Mouse (Mus musculus): ENCODE measurements around the gene Ovol3.
"Not testable (repeated sequence)": the region's sequence is repeated elsewhere in the genome, so short reads cannot be mapped to it uniquely, and the experiment has no call there.

Gene Ovol3

GRCm38 (mm10) chr7:30235625-30236024 is at the start of gene Ovol3:
Gene Ovol3 (minus strand): TSS chr7:30235725.
- DNase-seq, result no peak

GRCm38 (mm10) chr7:30282740-30283139 is 47.2 kb upstream of the Ovol3 start:
- no peak for DNase-seq

DNA sequence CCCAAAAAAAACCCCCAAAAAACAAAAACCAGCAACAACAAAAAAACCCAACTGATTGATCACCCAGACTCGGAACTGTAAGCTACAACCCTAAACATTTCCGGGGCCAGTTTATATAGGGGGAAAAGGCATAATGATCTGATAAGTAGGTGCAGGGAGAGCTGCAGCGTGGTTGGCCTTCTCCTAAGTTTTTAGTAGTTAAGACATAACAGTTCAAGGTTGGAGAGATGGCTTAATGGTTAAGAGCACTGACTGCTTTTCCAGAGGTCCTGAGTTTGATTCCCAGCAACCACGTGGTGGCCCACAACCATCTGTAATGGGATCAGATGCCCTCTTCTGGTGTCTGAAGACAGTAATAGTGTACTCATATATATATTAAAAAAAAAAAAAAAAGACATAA is 46.0 kb upstream of the Ovol3 start:
- no peak for DNase-seq

GRCm38 (mm10) chr7:30280670-30281138 is 45.2 kb upstream of the Ovol3 start:
- DNase-seq, result peak; percentile 96

DNA sequence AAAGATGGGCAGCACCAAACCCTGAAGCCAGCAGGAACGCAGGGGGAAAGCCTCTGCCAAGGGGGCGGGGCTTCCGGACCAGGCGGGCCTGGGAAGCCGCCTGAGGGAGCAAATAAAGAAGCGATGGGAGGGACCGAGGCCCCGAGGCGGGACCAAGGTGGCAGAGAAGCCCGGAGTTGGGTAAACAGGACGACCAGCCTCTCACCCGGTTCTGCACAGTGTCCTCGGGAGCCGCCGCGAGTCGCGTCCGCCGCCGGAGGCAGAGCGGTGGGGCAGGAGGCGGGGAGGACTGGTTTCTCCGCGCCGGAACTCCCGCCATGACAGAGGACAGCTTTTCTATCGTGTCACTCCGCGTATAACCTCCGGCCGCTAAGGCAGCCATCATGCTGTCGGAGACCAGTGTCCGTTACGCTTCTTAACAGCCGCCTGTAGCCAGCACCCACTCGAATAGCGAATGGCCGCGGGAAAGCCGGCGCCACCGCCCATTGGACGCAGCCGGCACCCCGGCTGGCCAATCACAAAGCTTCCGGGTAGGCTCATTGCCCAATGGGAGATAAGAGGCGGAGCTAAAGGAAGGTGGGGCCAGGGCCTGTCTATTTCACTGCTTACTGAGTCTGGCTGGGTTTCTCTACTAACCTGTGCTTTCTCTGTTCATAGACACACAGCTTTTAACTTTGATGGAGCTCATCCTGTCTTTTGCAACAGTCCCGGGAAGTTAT is 44.6 kb upstream of the Ovol3 start, which contains the start of the genes Thap8 and Wdr62:
Thap8 (plus strand) TSS at position 144 of the 719 bp plus-strand sequence.
Wdr62 (minus strand) TSS at position 469 of the 719 bp plus-strand sequence.
- peak; percentile 96 for DNase-seq

DNA sequence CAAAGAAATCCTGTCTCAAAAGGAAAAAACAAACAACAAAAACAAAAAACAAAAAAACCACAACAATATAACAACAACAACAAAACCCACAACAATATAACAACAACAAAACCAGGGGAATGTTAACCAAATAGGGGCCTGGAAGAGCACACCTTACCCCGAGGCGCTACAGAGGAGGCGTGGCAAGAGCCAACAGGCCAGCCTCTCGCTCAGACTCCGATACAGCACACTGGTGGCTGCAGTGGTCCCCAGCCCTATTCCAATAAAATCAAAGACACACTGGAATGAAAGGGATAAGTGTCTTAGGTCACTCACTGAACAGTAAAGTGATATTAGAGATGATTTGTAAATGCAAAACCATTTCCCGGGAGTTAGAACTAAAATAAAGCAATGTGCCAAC is 44.0 kb upstream of the Ovol3 start:
- DNase-seq, result no peak

GRCm38 (mm10) chr7:30278911-30279310 is 43.4 kb upstream of the Ovol3 start:
- DNase-seq, result no peak

- peak; percentile 54 for DNase-seq
Measured at GRCm38 (mm10) chr7:30274383-30274782, 38.9 kb upstream of the Ovol3 start.

DNA sequence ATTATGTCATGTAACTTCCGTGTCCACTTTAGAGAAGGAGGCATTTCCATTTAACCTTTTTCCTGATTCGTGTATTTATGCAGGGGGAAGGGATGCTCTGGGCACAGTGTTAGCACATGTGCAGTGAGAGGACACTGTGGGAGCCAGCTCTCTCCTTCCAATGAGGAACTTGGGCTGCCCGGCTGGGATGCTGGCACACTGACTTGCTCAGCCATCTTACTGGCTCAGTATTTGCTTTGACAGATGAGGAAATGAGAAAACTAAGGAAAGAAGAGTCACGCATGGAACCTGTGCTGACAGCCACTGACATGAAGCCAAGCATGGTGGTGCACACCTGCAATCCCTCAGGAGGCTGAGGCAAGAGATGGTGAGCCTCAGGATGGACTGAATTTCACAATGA is 34.1 kb upstream of the Ovol3 start:
- no peak for DNase-seq

DNA sequence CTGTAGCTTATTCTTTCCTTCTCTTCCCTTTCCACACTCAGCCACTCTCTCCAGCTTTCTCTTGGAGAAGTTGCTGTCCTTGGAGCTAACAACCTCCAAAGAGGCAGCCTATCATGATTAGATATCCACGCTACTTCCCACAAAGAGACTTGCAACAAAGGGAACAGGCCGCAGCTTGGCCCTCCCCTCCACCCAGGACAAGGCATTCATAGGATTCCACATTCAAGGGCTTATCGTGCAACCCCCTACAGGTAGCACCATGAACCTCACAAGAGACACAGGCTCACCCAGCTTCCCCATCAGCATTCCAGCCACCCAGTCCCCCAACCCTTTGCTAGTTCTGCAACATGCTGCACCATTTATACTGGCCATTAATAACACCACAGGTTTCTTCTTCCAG is 31.3 kb upstream of the Ovol3 start:
- no peak for DNase-seq

DNA sequence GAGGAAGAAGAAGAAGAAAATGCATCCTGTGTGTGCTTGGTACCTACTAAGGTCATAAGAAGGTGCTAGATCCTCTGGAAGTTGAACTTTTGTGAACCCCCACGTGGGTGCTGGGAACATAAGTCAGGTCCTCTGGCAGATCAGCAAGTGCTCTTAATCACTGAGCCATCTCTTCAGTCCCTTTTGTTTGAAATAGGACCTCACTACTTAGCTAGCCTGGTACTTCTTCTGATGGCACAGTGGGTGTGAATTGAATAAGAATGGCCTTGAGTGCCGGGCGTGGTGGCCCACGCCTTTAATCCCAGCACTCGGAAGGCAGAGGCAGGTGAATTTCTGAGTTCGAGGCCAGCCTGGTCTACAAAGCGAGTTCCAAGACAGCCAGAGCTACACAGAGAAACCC is 30.4 kb upstream of the Ovol3 start:
- DNase-seq, result no peak

DNA sequence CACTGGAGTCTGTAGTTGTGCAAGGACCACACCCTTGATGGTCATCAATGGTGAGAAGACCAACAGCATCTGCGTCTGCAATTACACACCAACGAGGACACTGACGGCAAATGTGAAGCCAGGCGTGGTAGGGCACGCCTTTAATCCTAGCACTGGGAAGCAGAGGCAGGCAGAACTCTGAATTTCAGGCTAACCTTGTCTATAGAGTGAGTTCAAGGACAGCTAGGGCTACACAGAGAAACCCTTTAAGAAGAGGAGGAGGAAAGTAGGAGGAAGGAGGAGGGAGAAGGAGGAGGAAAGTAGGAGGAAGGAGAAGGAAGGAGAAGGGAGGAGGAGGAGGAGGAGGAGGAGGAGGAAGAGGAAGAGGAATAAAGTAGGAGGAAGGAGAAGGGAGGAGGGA is 30.0 kb upstream of the Ovol3 start:
- no peak for DNase-seq

GRCm38 (mm10) chr7:30265041-30265440 is 29.5 kb upstream of the Ovol3 start:
- no peak for DNase-seq

DNA sequence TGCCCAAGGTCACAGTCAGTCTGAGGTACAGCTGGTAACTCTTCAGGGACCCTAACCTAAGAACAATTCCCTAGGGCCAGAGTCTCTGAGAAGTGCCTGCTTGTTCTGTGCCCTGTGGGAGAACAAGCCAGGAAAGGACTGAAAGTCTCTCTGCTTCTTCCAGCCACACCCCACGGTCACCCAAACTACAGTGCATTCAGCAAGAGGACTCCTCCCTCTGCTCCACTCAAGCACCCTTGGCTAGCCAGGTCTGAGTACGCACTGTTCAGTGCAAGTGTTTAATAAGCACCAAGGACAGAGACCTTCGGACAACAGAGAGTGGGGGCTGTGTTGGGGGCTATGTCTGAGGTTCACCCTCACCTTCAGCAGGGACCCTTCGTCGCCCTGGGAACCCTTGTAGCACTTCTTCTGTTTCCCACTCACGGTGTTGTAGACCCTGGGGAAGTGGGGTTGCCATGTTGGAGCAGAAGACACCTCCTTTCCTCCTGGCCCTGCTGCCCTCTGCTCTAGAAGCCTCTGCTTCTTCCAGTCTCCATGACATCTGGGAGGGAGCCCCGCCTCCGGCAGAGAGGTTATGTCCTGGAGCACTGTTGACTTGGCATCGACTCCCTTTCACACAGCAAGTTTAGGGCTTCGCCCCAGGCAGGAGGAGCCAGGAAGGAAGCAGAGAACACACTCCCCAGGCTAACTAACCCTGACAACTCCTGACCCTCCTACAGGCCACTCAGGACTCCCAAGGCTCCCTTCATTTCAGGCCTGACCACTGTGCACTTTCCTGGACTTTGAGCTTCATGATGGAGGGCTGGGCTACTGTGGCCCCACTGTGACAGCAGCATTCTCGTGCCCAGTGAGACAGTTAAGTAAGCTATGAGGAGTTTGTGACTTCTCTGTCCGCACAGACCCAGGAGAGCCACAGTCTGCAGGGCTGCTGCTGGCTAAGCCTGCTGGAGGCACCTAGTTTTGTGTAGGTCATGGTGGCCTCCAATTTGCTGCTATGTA is 16.7 kb upstream of the Ovol3 start:
- peak; percentile 76 for DNase-seq

GRCm38 (mm10) chr7:30237374-30237773 is 1.8 kb upstream of the Ovol3 start:
- not testable (repeated sequence) for DNase-seq

DNA sequence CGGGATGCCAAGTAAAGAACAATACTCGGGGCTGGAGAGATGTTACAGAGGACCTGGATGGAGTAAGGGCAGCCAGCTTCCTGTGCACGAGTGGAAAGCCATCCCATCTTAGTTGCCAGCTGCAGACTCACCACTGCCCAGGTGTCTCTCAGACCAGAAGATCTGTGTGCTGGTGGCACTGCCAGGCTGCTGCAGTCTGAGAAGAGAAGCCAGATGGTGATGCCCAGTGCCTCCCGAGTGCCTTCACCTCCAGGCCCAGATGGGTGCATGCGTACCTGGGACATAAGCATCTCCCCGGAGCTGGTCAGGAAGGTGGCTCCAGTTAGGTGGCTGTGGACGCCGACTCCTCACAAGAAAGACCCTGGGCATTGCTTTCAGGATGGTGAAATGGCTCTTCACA is 434 bp downstream of the Ovol3 start:
- DNase-seq, result no peak

DNA sequence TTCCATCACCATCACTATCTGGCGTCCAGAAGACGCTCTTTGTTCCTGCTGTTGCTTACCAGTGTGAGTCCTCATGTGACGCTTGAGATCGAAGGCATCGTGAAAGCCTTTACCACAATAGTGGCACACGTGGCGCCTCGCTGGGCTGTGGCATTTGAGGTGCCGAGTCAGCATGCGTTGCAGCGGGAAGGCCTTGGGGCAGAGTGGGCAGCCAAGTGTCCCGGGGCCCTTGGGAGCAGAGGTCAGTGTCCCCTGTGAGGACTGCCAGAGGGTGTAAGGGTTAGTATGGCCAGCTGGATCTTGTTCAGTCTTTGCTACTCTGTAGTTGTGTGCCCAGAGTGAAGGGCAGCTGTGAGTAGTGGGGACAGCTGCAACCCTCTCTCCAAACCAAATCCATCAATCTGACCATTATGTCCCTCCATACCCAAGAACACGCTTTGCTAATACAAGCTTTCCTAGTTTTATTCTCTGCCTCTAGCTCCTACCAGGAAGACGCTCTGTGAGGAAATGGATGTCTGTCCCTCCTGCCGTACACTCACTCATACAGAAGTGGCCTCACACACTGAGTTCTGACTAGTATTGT is 1.2 kb downstream of the Ovol3 start:
- peak; percentile 69 for DNase-seq

DNA sequence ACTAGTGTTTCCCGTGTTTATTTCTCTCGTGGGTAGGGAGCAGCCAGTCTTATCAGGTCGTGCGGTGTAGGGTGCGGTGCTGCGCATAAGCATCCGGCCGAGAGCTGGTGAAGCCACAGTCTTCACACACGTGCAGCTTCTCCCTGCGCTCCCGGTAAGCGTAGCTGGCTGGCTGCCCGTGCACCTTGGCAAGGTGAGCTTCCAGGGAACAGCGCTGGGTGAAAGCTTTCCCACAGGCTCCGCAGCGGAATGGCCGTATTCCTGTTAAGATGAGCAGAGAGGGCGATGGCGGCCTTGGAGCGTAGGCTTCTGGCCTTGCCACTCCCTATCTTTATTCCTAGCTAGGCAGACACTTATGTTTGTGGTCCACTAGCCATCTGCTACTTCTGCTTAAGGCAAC is 2.1 kb downstream of the Ovol3 start:
- peak; percentile 17 for DNase-seq

- peak; percentile 85 for DNase-seq
Measured at GRCm38 (mm10) chr7:30232631-30233148, 2.8 kb downstream of the Ovol3 start.

DNA sequence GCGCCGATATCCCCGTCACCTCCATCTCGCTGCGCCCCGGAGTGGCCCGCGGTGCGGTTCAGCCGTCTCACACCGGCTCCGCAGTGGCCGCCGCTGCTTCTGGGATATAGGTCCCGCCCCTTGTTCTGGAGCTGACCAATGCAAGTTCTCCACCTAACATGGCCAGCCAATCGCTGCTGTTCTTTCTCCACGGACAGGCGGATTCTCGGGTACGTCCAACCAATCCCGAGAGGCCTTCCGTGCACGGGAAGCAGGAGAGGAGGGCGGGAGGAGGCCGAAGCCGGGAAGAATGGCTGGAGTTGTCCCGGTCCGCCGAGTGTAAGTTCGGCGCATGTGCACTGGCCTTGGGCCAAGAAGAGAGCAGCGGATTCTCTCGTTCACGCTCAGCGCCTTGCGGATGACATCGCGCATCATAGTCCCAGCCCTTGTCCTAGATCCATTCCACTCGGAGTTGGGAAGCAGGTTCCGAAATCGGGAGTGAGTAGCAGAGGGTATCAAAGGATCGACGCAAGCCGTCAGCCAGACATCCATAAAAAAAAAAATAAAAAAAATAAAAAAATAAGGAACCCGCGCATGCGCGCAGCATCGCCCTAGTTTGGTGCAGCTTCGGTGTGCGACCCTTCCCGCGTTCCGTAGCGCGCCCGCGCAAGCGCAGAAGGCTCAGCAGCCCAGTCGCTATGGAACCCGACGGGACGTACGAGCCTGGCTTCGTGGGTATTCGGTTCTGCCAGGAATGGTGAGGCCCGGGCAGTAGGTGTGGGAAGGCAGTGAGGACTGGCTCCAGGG is 3.7 kb downstream of the Ovol3 start, which contains the start of the genes Polr2i and Tbcb:
Polr2i (plus strand) TSS at position 280 of the 786 bp plus-strand sequence.
Tbcb (minus strand) TSS at position 604 of the 786 bp plus-strand sequence.
- peak; percentile 99 for DNase-seq

DNA sequence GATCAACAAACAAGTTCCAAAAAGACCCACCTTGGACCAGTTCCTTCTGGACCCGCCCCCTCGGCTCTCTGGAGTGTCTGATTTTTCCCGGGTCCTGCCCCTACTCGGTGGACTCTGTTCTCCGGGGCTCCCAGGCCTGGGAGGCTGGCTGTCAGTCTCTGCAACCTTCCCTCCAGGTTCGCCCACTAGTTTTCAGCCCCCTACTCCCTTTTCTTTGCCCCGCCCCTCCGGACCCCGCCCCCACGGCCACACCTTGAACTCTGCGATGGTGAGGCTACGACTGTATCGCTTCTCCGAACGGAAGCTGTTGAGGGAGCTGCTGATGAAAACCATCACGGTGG is 4.2 kb downstream of the Ovol3 start:
- DNase-seq, result no peak

DNA sequence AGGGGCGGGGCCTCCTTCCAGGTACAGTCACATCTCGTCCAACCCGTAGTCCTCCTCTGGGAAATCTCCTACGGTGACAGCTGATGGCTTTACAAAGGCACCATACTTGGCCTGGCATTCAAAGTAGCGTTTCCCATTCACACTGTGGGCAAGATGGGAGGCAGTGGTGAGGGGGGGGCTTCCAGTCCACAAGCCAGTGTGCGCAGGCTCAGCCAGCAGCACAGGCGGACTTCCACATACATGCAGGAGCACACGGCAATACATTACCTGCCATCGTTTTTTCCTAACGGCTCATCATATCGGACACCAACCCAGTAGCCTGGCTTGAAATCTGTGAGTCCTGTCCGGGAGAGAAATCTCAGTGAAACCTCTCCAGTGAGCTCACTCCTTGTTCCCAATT is 11.3 kb downstream of the Ovol3 start:
- DNase-seq, result no peak

All from lung, postnatal 10 days (tissue).